In genomic region chr16:42340021-42340768, GRCm38 (mm10) we compare ENCODE assay signal across 9 mouse cellular contexts. TPM values are rescaled to one million over a fixed set of nuclear protein-coding genes. Genes with fewer than 3 reads are reported as not detected.
A peak's percentile ranks its signal among the peaks of the same experiment; 100 is the strongest.
DNase-seq lines count a peak whose midpoint lies in the region; ATAC-seq and TF ChIP-seq lines count a peak whose summit lies in the region.
"Had no signal": no experiment of that assay in that cellular context is flagged by ENCODE, and none has a peak within 500 bp of the region (broad histone marks: within the 10 kb centered on the region; RNA-seq: fewer than 3 reads in every experiment).

Gene Gap43, minus strand, starts transcription at chr16:42340651.

- H3K9me3 ChIP-seq in kidney, embryonic 16.5 days (ENCODE audit: low read length): no peaks in the 10 kb centered on the region
- H3K9me3 ChIP-seq in hindbrain, embryonic 15.5 days: no peaks in the 10 kb centered on the region
- H3K9me3 ChIP-seq in liver, postnatal 0 days (ENCODE audit: low read length): no peaks in the 10 kb centered on the region

- no peak within 1 kb of the TSS for H3K27ac ChIP-seq in kidney, embryonic 16.5 days (ENCODE audit: low read length)
- H3K27ac ChIP-seq in hindbrain, embryonic 15.5 days (replicated peaks): peak within 1 kb of the TSS; percentile 90
- no peak within 1 kb of the TSS for H3K27ac ChIP-seq in liver, postnatal 0 days (ENCODE audit: low read depth)
- H3K27ac ChIP-seq in kidney, adult 2 months (ENCODE audit: insufficient read depth, low read depth, low read length): no peak within 1 kb of the TSS

- no peak for TF ChIP-seq CTCF in liver, postnatal 0 days (IDR thresholded peaks at IDR 0.05; ENCODE audit: low read depth)
- TF ChIP-seq CTCF in kidney, adult 2 months (conservative IDR thresholded peaks at IDR 0.05; ENCODE audit: insufficient read depth, insufficient read length, low read depth, low read length): no peak

- no peak for TF ChIP-seq EP300 in liver, postnatal 0 days (IDR thresholded peaks at IDR 0.05; ENCODE audit: low read depth)

- no peak for DNase-seq in kidney, adult 18-20 months
- DNase-seq in embryo, embryonic 11 days: peak; percentile 69
- no peak for DNase-seq in liver, postnatal 0 days
- DNase-seq in ovary, postnatal 10 days (ENCODE audit: low spot score): no peak
- no peak for DNase-seq in kidney, adult 2 months

- ATAC-seq in kidney, embryonic 16.5 days (ENCODE audit: low FRiP score, low TSS enrichment): peak; percentile 79
- peak; percentile 91 for ATAC-seq in hindbrain, embryonic 15.5 days (ENCODE audit: low FRiP score, low read depth)
- ATAC-seq in liver, postnatal 0 days: no peak
- ATAC-seq in monocyte, adult 5-6 weeks (replicated peaks; ENCODE audit: insufficient number of reproducible peaks, low FRiP score, low TSS enrichment, poor library complexity, severe bottlenecking): no peak

- H3K4me1 ChIP-seq in kidney, embryonic 16.5 days (ENCODE audit: insufficient read depth, low read length): peaks cover 16% of the 10 kb centered on the region; the same call in 1 of the 2 replicates
- H3K4me1 ChIP-seq in hindbrain, embryonic 15.5 days (replicated peaks): peaks cover 23% of the 10 kb centered on the region
- no peaks in the 10 kb centered on the region for H3K4me1 ChIP-seq in liver, postnatal 0 days (ENCODE audit: insufficient read depth)
- H3K4me1 ChIP-seq in kidney, adult 2 months (ENCODE audit: control insufficient read depth, insufficient read depth, low read length): no peaks in the 10 kb centered on the region

- peak within 1 kb of the TSS; percentile 41 for H3K4me3 ChIP-seq in kidney, embryonic 16.5 days (ENCODE audit: low read length)
- peak within 1 kb of the TSS; percentile 82 for H3K4me3 ChIP-seq in hindbrain, embryonic 15.5 days
- H3K4me3 ChIP-seq in liver, postnatal 0 days (ENCODE audit: low read depth, low read length): no peak within 1 kb of the TSS
- no peak within 1 kb of the TSS for H3K4me3 ChIP-seq in kidney, adult 2 months (ENCODE audit: insufficient read depth, low read depth, low read length)

- H3K9ac ChIP-seq in kidney, embryonic 16.5 days (replicated peaks; ENCODE audit: low read length): peak within 1 kb of the TSS; percentile 33; the same call in 1 of the 2 replicates
- peak within 1 kb of the TSS; percentile 87 for H3K9ac ChIP-seq in hindbrain, embryonic 15.5 days
- H3K9ac ChIP-seq in liver, postnatal 0 days (replicated peaks): no peak within 1 kb of the TSS

- peak within 1 kb of the TSS; percentile 67 for H3K4me2 ChIP-seq in kidney, embryonic 16.5 days (replicated peaks; ENCODE audit: low read depth, low read length)
- peak within 1 kb of the TSS; percentile 51 for H3K4me2 ChIP-seq in hindbrain, embryonic 15.5 days
- H3K4me2 ChIP-seq in liver, postnatal 0 days (ENCODE audit: low read depth, low read length): peak within 1 kb of the TSS; percentile 18; the same call in 1 of the 2 replicates

- WGBS in kidney, embryonic 16.5 days: under 1% methylated on average over 18 of the region's 18 CpGs
- 0% methylated on average over 16 of the region's 18 CpGs for WGBS in hindbrain, embryonic 15.5 days
- WGBS in liver, postnatal 0 days (ENCODE audit: insufficient replicate concordance): 2% methylated on average over 18 of the region's 18 CpGs
- WGBS in kidney, adult 2 months: 2% methylated on average over 18 of the region's 18 CpGs

- H3K27me3 ChIP-seq in kidney, embryonic 16.5 days (ENCODE audit: insufficient read depth, low read length): peaks cover 5% of the 10 kb centered on the region; the same call in 1 of the 2 replicates
- no peaks in the 10 kb centered on the region for H3K27me3 ChIP-seq in hindbrain, embryonic 15.5 days
- H3K27me3 ChIP-seq in liver, postnatal 0 days (ENCODE audit: insufficient read depth, low read length): peaks cover 9% of the 10 kb centered on the region
- H3K27me3 ChIP-seq in kidney, adult 2 months (replicated peaks; ENCODE audit: control insufficient read depth, insufficient read depth, low read length): no peaks in the 10 kb centered on the region; the same call in 1 of the 2 replicates

- no peaks in the 10 kb centered on the region for H3K36me3 ChIP-seq in kidney, embryonic 16.5 days (ENCODE audit: insufficient read depth, low read length)
- H3K36me3 ChIP-seq in hindbrain, embryonic 15.5 days: no peaks in the 10 kb centered on the region
- H3K36me3 ChIP-seq in liver, postnatal 0 days (replicated peaks; ENCODE audit: insufficient read depth, low read length): no peaks in the 10 kb centered on the region
- no peaks in the 10 kb centered on the region for H3K36me3 ChIP-seq in kidney, adult 2 months (ENCODE audit: control insufficient read depth, insufficient read depth, low read length)

- no peak for TF ChIP-seq POLR2A in kidney, adult 2 months (IDR thresholded peaks at IDR 0.05; ENCODE audit: low read depth, low read length)

RNA-seq across cellular contexts. Expression of gene Gap43, which starts in this region (rescaled TPM):
- 17.0 and 23.1 TPM in 2 replicates for polyA plus RNA-seq in kidney, embryonic 16.5 days (2015; fragmentation: Nextera tagmentation; extraction: Ambion mirVana)
- polyA plus RNA-seq in hindbrain, embryonic 15.5 days (2015; fragmentation: Nextera tagmentation; extraction: Ambion mirVana): 1,448 and 1,507 TPM in 2 replicates
- 0.34 and 0.53 TPM in 2 replicates for polyA plus RNA-seq in liver, postnatal 0 days (2015; fragmentation: Nextera tagmentation; extraction: Ambion mirVana)
- 0.18 and 0.70 TPM in 2 replicates for polyA plus RNA-seq in kidney, adult 2 months (2012; rRNA removed)
- total RNA-seq in monocyte, adult 5-6 weeks (2017): not detected in 3 replicates
- total RNA-seq: neutrophil, adult 5-6 weeks had no signal

Comparison
In these comparisons a context has a peak if more than half of its experiments do, and no peak if none do; other contexts are left out.
1. RNA of gene Gap43 (polyA plus RNA-seq): 1,448 to 1,507 TPM in hindbrain, embryonic 15.5 days; 17.0 to 23.1 TPM in kidney, embryonic 16.5 days, 0.18 to 0.70 TPM in kidney, adult 2 months and 0.34 to 0.53 TPM in liver, postnatal 0 days; every median in the first group is over 10 times any median in the second.
2. H3K4me3 ChIP-seq: peak in kidney, embryonic 16.5 days (single experiment) and hindbrain, embryonic 15.5 days (single experiment); none in liver, postnatal 0 days (single experiment) and kidney, adult 2 months (single experiment).
3. ATAC-seq: peak in kidney, embryonic 16.5 days (single experiment) and hindbrain, embryonic 15.5 days (single experiment); none in liver, postnatal 0 days (single experiment) and monocyte, adult 5-6 weeks (single experiment).
4. Peak in every context shown above with its lines, with median percentiles within 50 percentile points of each other: H3K4me2 ChIP-seq.